Mouse (Mus musculus): ENCODE data around the gene Olfr1392. TPM values are rescaled to one million over a fixed set of nuclear protein-coding genes. Genes with fewer than 3 reads are reported as not detected.

Olfr1392 gene
- polyA plus RNA-seq (2012; rRNA removed; ENCODE audit: low replicate concordance) = 0.06 and 0.17 TPM in 2 replicates

GRCm38 (mm10) chr11:49284982-49285381 lies at the start of gene Olfr1392:
Olfr1392 (plus strand) TSS chr11:49285282.

GRCm38 (mm10) chr11:49243727-49244594 lies 41.1 kb upstream of the Olfr1392 start, which contains the start of gene Mgat1:
Mgat1 (plus strand) TSS chr11:49244191.

GRCm38 (mm10) chr11:49278222-49278621 lies 6.9 kb upstream of the Olfr1392 start, which contains the start of gene Olfr1393:
Olfr1393 (plus strand) TSS chr11:49278304.

GRCm38 (mm10) chr11:49304441-49304840 lies 19.4 kb downstream of the Olfr1392 start, which contains the start of gene Olfr10:
Olfr10 (plus strand) TSS chr11:49304741.

GRCm38 (mm10) chr11:49322442-49322841 lies 37.4 kb downstream of the Olfr1392 start, which contains the start of gene Olfr1391:
Olfr1391 (plus strand) TSS chr11:49322742.

GRCm38 (mm10) chr11:49334888-49335287 lies 49.8 kb downstream of the Olfr1392 start, which contains the start of gene Olfr1390:
Olfr1390 (plus strand) TSS chr11:49335188.

Other genes with a start within 250 kb of the Olfr1392 start
- gene 9930111J21Rik2, start 234.0 kb upstream of the Olfr1392 start, polyA plus RNA-seq (2012; rRNA removed; ENCODE audit: low replicate concordance) = 3.5 and 4.5 TPM in 2 replicates
- 17.0 and 27.2 TPM in 2 replicates for gene Tgtp2, start 221.1 kb upstream of the Olfr1392 start, polyA plus RNA-seq (2012; rRNA removed; ENCODE audit: low replicate concordance)
- gene Ifi47, start 208.7 kb upstream of the Olfr1392 start, polyA plus RNA-seq (2012; rRNA removed; ENCODE audit: low replicate concordance) = 8.8 and 16.0 TPM in 2 replicates
- 0.71 and 1.3 TPM in 2 replicates for gene Olfr1396, start 170.4 kb upstream of the Olfr1392 start, polyA plus RNA-seq (2012; rRNA removed; ENCODE audit: low replicate concordance)
- 0.04 TPM in 1 of 2 replicates, not detected in the other for gene Olfr1395, start 143.0 kb upstream of the Olfr1392 start, polyA plus RNA-seq (2012; rRNA removed; ENCODE audit: low replicate concordance)
- not detected in 2 replicates for gene Olfr1394, start 130.9 kb upstream of the Olfr1392 start, polyA plus RNA-seq (2012; rRNA removed; ENCODE audit: low replicate concordance)
- 21.7 and 60.9 TPM in 2 replicates for gene Btnl9, start 98.1 kb upstream of the Olfr1392 start, polyA plus RNA-seq (2012; rRNA removed; ENCODE audit: low replicate concordance)
- 1.5 and 3.9 TPM in 2 replicates for gene Zfp62, start 82.0 kb upstream of the Olfr1392 start, polyA plus RNA-seq (2012; rRNA removed; ENCODE audit: low replicate concordance)
- gene Mgat1, start 41.1 kb upstream of the Olfr1392 start, polyA plus RNA-seq (2012; rRNA removed; ENCODE audit: low replicate concordance) = 159 and 174 TPM in 2 replicates
- gene Olfr1393, start 7.0 kb upstream of the Olfr1392 start, polyA plus RNA-seq (2012; rRNA removed; ENCODE audit: low replicate concordance) = 0.19 and 0.28 TPM in 2 replicates
- not detected in 2 replicates for gene Olfr10, start 19.5 kb downstream of the Olfr1392 start, polyA plus RNA-seq (2012; rRNA removed; ENCODE audit: low replicate concordance)
- not detected in 2 replicates for gene Olfr1391, start 37.5 kb downstream of the Olfr1392 start, polyA plus RNA-seq (2012; rRNA removed; ENCODE audit: low replicate concordance)
- gene Olfr1390, start 49.9 kb downstream of the Olfr1392 start, polyA plus RNA-seq (2012; rRNA removed; ENCODE audit: low replicate concordance) = not detected in 2 replicates
- gene Olfr1389, start 137.8 kb downstream of the Olfr1392 start, polyA plus RNA-seq (2012; rRNA removed; ENCODE audit: low replicate concordance) = not detected in 2 replicates
- 0.50 and 2.1 TPM in 2 replicates for gene Olfr1388, start 151.3 kb downstream of the Olfr1392 start, polyA plus RNA-seq (2012; rRNA removed; ENCODE audit: low replicate concordance)
- gene Olfr1387, start 170.1 kb downstream of the Olfr1392 start, polyA plus RNA-seq (2012; rRNA removed; ENCODE audit: low replicate concordance) = not detected in 2 replicates
- gene Olfr1386, start 179.8 kb downstream of the Olfr1392 start, polyA plus RNA-seq (2012; rRNA removed; ENCODE audit: low replicate concordance) = not detected in 2 replicates
- gene Olfr1385, start 203.8 kb downstream of the Olfr1392 start, polyA plus RNA-seq (2012; rRNA removed; ENCODE audit: low replicate concordance) = not detected in 2 replicates
- gene Olfr1384, start 221.4 kb downstream of the Olfr1392 start, polyA plus RNA-seq (2012; rRNA removed; ENCODE audit: low replicate concordance) = not detected in 2 replicates
- not detected in 2 replicates for gene Olfr1383, start 234.4 kb downstream of the Olfr1392 start, polyA plus RNA-seq (2012; rRNA removed; ENCODE audit: low replicate concordance)
- not detected in 2 replicates for gene Olfr1382, start 243.0 kb downstream of the Olfr1392 start, polyA plus RNA-seq (2012; rRNA removed; ENCODE audit: low replicate concordance)

Data from subcutaneous adipose tissue, adult 2 months (tissue).